ENCODE assay signal across 22 mouse cellular contexts in the genomic region with DNA sequence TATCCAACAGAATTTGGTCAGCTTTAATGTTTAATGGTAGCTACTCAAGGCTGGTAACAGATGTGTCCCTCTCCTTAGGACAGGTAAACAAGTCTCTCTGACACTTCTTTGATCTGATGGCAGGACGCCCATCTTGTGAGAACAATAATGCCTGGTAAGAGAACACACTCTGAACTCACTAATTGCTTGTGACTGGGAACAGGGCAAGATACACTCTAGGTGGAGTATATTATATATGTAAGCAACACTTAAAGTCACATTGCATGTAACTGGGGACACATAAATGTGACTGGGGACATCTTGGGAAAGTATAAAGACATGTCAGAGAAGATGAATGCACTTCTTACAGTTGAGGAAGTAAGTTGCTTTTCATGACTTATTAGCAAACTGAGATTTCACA.
"Had no signal": no experiment of that assay in that cellular context is flagged by ENCODE, and none has a peak within 500 bp of the region (broad histone marks: within the 10 kb centered on the region; RNA-seq: fewer than 3 reads in every experiment).

No protein-coding gene starts in this region.

- H3K4me2 ChIP-seq: heart, embryonic 12.5 days; hindbrain, embryonic 12.5 days; hindbrain, embryonic 15.5 days; intestine, embryonic 15.5 days; limb, embryonic 12.5 days; liver, embryonic 11.5 days had no signal

- H3K9me3 ChIP-seq: heart, embryonic 10.5 days; heart, embryonic 12.5 days; hindbrain, embryonic 10.5 days; hindbrain, embryonic 12.5 days; hindbrain, embryonic 15.5 days; intestine, embryonic 15.5 days; limb, embryonic 10.5 days; limb, embryonic 12.5 days had no signal

- ATAC-seq: intestine, embryonic 15.5 days; intestine, postnatal 0 days had no signal

- H3K27ac ChIP-seq: gastrocnemius, adult 2 months; heart, embryonic 10.5 days; hindbrain, embryonic 10.5 days; hindbrain, embryonic 12.5 days; hindbrain, embryonic 15.5 days; intestine, embryonic 15.5 days; layer of hippocampus, adult 2 months; left cerebral cortex, adult 2 months; limb, embryonic 10.5 days; limb, embryonic 12.5 days had no signal

- H3K9ac ChIP-seq: heart, embryonic 12.5 days; hindbrain, embryonic 12.5 days; hindbrain, embryonic 15.5 days; intestine, embryonic 15.5 days; limb, embryonic 12.5 days had no signal

- H3K27me3 ChIP-seq: heart, embryonic 12.5 days; hindbrain, embryonic 12.5 days; hindbrain, embryonic 15.5 days; intestine, embryonic 15.5 days; limb, embryonic 12.5 days had no signal

- H3K4me1 ChIP-seq: heart, embryonic 10.5 days; heart, embryonic 12.5 days; hindbrain, embryonic 10.5 days; hindbrain, embryonic 12.5 days; hindbrain, embryonic 15.5 days; intestine, embryonic 15.5 days; limb, embryonic 10.5 days; limb, embryonic 12.5 days had no signal

- H3K4me3 ChIP-seq: gastrocnemius, adult 2 months; heart, embryonic 10.5 days; heart, embryonic 12.5 days; hindbrain, embryonic 10.5 days; hindbrain, embryonic 12.5 days; hindbrain, embryonic 15.5 days; intestine, embryonic 15.5 days; layer of hippocampus, adult 2 months; left cerebral cortex, adult 2 months; limb, embryonic 10.5 days; limb, embryonic 12.5 days had no signal

- H3K36me3 ChIP-seq: intestine, embryonic 15.5 days had no signal

- DNase-seq: gastrocnemius, adult 2 months; gastrocnemius, postnatal 10 days; gastrocnemius, postnatal 25 days; heart, postnatal 4 days; kidney, adult 18-20 months; kidney, adult 8-10 months; kidney, postnatal 10 days; kidney, postnatal 25 days; kidney, postnatal 4 days; liver had no signal
